Mouse (Mus musculus) splenic B cell, adult 2 months (primary cell): ENCODE data around the gene Cacna2d3.

ENCODE experiments used
- DNase-seq: peaks from one replicate; pipeline ENCODE4 v3.0.0-alpha.2; 2011; ENCODE audit warnings: low read depth, low spot score
- H3K27me3 ChIP-seq: 2 replicates; pipeline ENCODE4 v1.6.1; 2012; ENCODE audit warnings: mild to moderate bottlenecking, low read length, moderate library complexity, mixed read lengths; ENCODE audit not compliant: control insufficient read depth, poor library complexity, insufficient read depth, severe bottlenecking
- H3K36me3 ChIP-seq: 2 replicates; pipeline ENCODE4 v1.6.1; 2012; ENCODE audit warnings: mild to moderate bottlenecking, low read length, moderate library complexity, mixed read lengths; ENCODE audit not compliant: control insufficient read depth, poor library complexity, insufficient read depth, severe bottlenecking

Cacna2d3 gene

GRCm38 (mm10) chr14:29243516-29243915, 478.1 kb downstream of the Cacna2d3 start:
- DNase-seq: no peak
- Histone ChIP-seq H3K36me3 (no peaks in the 10 kb centered on the region), H3K27me3 (no peaks in the 10 kb centered on the region)

GRCm38 (mm10) chr14:29238446-29238845, 483.2 kb downstream of the Cacna2d3 start:
- H3K36me3 ChIP-seq: no peaks in the 10 kb centered on the region
- DNase-seq: no peak
- no peaks in the 10 kb centered on the region for H3K27me3 ChIP-seq

- H3K36me3 ChIP-seq: no peaks in the 10 kb centered on the region
- H3K27me3 ChIP-seq: no peaks in the 10 kb centered on the region
- no peak for DNase-seq
These were observed 492.5 kb downstream of the Cacna2d3 start for GRCm38 (mm10) chr14:29228976-29229716.

GRCm38 (mm10) chr14:29228471-29228870, 493.2 kb downstream of the Cacna2d3 start:
- H3K36me3 ChIP-seq: no peaks in the 10 kb centered on the region
- DNase-seq: no peak
- H3K27me3 ChIP-seq: no peaks in the 10 kb centered on the region

GRCm38 (mm10) chr14:29227959-29228358, 493.7 kb downstream of the Cacna2d3 start:
- H3K27me3 ChIP-seq: no peaks in the 10 kb centered on the region
- DNase-seq: no peak
- no peaks in the 10 kb centered on the region for H3K36me3 ChIP-seq

GRCm38 (mm10) chr14:29225754-29226365, 495.8 kb downstream of the Cacna2d3 start:
- no peak for DNase-seq
- no peaks in the 10 kb centered on the region for H3K27me3 ChIP-seq
- H3K36me3 ChIP-seq: no peaks in the 10 kb centered on the region

GRCm38 (mm10) chr14:29223012-29223411, 498.7 kb downstream of the Cacna2d3 start:
- DNase-seq: no peak
- H3K36me3 ChIP-seq: no peaks in the 10 kb centered on the region
- H3K27me3 ChIP-seq: no peaks in the 10 kb centered on the region

- no peaks in the 10 kb centered on the region for H3K27me3 ChIP-seq
- no peaks in the 10 kb centered on the region for H3K36me3 ChIP-seq
- DNase-seq: no peak
These were observed 499.3 kb downstream of the Cacna2d3 start for GRCm38 (mm10) chr14:29222191-29222882.

- H3K27me3 ChIP-seq: no peaks in the 10 kb centered on the region
- H3K36me3 ChIP-seq: no peaks in the 10 kb centered on the region
- no peak for DNase-seq
These were observed 505.6 kb downstream of the Cacna2d3 start for GRCm38 (mm10) chr14:29216106-29216505.

GRCm38 (mm10) chr14:29204967-29205268, 516.7 kb downstream of the Cacna2d3 start:
- Histone ChIP-seq H3K27me3 (no peaks in the 10 kb centered on the region), H3K36me3 (no peaks in the 10 kb centered on the region)
- no peak for DNase-seq

GRCm38 (mm10) chr14:29204236-29204966, 517.3 kb downstream of the Cacna2d3 start:
- DNase-seq: no peak
- H3K27me3 ChIP-seq: no peaks in the 10 kb centered on the region
- H3K36me3 ChIP-seq: no peaks in the 10 kb centered on the region

GRCm38 (mm10) chr14:29196171-29196570, 525.5 kb downstream of the Cacna2d3 start:
- H3K27me3 ChIP-seq: no peaks in the 10 kb centered on the region
- no peak for DNase-seq

GRCm38 (mm10) chr14:29191426-29191825, 530.2 kb downstream of the Cacna2d3 start:
- no peak for DNase-seq
- H3K27me3 ChIP-seq: no peaks in the 10 kb centered on the region
- no peaks in the 10 kb centered on the region for H3K36me3 ChIP-seq

More at GRCm38 (mm10) chr14:29196171-29196570, 525.5 kb downstream of the Cacna2d3 start:
- no peaks in the 10 kb centered on the region for H3K36me3 ChIP-seq

- no peaks in the 10 kb centered on the region for H3K27me3 ChIP-seq
- H3K36me3 ChIP-seq: no peaks in the 10 kb centered on the region
- DNase-seq: no peak
These were observed 537.9 kb downstream of the Cacna2d3 start for GRCm38 (mm10) chr14:29183730-29184129.
